Mouse (Mus musculus) testis, adult 2 months (tissue): Measurements from ENCODE around the gene Men1. TPM values are rescaled to one million over a fixed set of nuclear protein-coding genes. Genes with fewer than 3 reads are reported as not detected.

Source experiments
- H3K27ac ChIP-seq: fragments of 200-500 bp; 2 replicates; pipeline ENCODE4 v1.5.1; 2012; ENCODE audit warnings: low read depth, low read length; ENCODE audit not compliant: control insufficient read depth, insufficient read depth
- H3K27me3 ChIP-seq: fragments of 200-500 bp; 2 replicates; pipeline ENCODE4 v1.6.1; 2012; ENCODE audit warnings: mild to moderate bottlenecking, low read length, moderate library complexity; ENCODE audit not compliant: control insufficient read depth, insufficient read depth
- H3K36me3 ChIP-seq: fragments of 200-500 bp; 2 replicates; pipeline ENCODE4 v1.6.1; 2012; ENCODE audit warnings: mild to moderate bottlenecking, low read length; ENCODE audit not compliant: control insufficient read depth, insufficient read depth
- H3K4me1 ChIP-seq: fragments of 200-500 bp; 2 replicates; pipeline ENCODE4 v1.6.1; 2012; ENCODE audit warnings: low read length; ENCODE audit not compliant: control insufficient read depth, insufficient read depth
- H3K4me3 ChIP-seq: fragments of 200-500 bp; 2 replicates; pipeline ENCODE4 v1.5.1; 2012; ENCODE audit warnings: low read depth, mild to moderate bottlenecking, low read length, moderate library complexity, mixed read lengths; ENCODE audit not compliant: control insufficient read depth
- CTCF ChIP-seq: fragments of 200-500 bp; IDR thresholded peaks from 2 replicates; pipeline ENCODE4 v1.5.1; 2012; ENCODE audit warnings: low read depth, mild to moderate bottlenecking, inconsistent platforms, low read length, moderate library complexity; ENCODE audit not compliant: control insufficient read depth, insufficient read depth, insufficient replicate concordance
- POLR2A ChIP-seq: fragments of 200-500 bp; IDR thresholded peaks from 2 replicates; pipeline ENCODE4 v1.6.1; 2012; ENCODE audit warnings: low read depth, mild to moderate bottlenecking, inconsistent platforms, low read length, moderate library complexity; ENCODE audit not compliant: control insufficient read depth
- polyA plus RNA-seq: library from polyadenylated mRNA; depleted of rRNA; stranded (reverse); fragments of >200 nt; gene quantifications from 2 replicates; pipeline ENCODE4 v1.2.3, GENCODE M21; 2012

The Men1 gene
- polyA plus RNA-seq, 1 experiment: 24.6 TPM

DNA sequence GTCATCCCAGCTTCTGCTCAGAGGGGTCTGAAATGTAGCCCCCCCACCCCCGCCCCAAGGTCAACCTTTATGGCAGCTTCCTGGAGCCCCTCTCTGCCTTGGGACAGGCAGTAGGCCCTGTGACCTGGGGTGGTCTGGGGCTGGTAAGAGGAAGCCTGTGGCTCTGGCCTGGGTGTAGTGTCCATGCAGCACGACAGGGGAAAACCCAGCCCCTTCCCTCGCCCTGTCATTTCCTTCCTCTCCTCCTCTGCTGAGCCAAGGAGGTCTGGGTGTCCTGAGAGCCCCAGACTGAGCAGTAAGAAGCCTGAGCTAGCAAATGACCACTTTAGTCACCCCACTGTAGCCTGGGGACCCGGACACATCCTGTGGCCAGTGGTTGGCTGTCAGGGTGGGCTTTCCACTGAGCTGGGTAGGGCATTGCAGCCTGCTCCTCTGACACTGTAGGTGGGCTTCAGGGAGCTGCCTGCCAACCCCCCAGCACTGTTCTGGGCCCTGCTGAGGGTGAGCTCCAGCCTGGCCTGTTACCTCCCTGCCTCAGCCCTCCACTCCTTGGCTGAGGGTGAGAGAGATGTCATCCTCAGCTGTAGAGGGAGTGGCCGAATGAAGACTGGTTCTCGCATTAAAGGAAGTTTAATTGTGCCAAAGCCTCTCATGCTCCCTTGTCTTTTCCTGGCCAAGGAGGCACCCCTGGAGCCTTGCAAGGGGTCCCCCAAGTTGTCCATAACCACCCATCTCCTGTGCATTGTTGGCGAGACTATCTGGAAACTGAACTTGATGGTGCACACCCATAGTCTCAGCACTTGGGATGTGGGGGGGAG is 35.1 kb upstream of the Men1 start:
- H3K4me1 ChIP-seq: no peaks in the 10 kb centered on the region; the same call in 1 of the 2 replicates
- H3K4me3 ChIP-seq: no peak overlapping the region
- H3K36me3 ChIP-seq: no peaks in the 10 kb centered on the region; the same call in 1 of the 2 replicates
- TF ChIP-seq POLR2A (no peak), CTCF (no peak)
- no peak overlapping the region for H3K27ac ChIP-seq
- no peaks in the 10 kb centered on the region for H3K27me3 ChIP-seq

DNA sequence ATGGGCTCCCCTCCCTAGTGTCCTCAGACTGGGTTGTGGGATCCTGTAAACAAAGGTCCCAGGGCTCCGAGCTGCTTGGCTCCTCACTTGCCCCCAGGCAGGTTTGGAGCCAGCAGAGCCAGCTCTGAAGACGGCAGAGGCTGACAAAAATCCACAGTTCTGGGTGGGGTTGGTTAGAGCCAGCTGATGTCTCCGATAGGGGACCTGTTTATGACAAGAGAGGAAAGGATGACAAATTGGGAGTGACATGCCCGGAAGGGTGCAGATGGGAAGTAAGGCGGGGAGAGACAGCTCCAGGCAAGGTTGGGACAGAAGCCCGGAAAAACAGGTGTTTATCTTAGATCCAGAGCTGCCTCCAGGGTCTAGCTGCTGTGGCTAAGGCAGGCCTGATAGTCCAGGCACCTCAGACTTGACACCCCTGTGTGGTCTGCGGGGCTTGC is 34.4 kb upstream of the Men1 start:
- H3K4me3 ChIP-seq: no peak overlapping the region
- peaks cover 1% of the 10 kb centered on the region for H3K4me1 ChIP-seq
- no peak for TF ChIP-seq POLR2A
- TF ChIP-seq CTCF: no peak
- no peaks in the 10 kb centered on the region; the same call in 1 of the 2 replicates for H3K36me3 ChIP-seq
- H3K27me3 ChIP-seq: no peaks in the 10 kb centered on the region
- no peak overlapping the region for H3K27ac ChIP-seq

DNA sequence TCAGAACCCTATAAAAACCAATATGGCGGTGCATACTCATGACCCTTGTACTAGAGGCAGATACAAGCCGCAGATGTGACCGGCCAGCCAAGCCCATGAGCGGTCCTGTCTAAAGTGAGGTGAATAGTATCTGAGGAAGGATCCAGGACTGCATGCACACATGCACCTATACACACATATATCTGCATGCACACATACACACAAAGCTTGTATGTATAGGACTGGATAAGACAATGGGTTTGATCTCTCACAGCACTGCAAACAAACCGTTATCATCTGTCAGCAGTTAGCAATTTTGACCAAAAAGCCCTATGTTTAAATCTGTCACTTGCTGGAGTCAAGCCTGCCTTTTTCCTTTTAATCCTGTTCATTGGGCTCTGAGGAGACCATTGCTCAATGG is 32.7 kb upstream of the Men1 start:
- H3K27me3 ChIP-seq: no peaks in the 10 kb centered on the region
- H3K4me3 ChIP-seq: no peak overlapping the region
- peaks cover 9% of the 10 kb centered on the region for H3K4me1 ChIP-seq
- TF ChIP-seq POLR2A (no peak), CTCF (no peak)
- H3K36me3 ChIP-seq: no peaks in the 10 kb centered on the region; the same call in 1 of the 2 replicates
- H3K27ac ChIP-seq: no peak overlapping the region

DNA sequence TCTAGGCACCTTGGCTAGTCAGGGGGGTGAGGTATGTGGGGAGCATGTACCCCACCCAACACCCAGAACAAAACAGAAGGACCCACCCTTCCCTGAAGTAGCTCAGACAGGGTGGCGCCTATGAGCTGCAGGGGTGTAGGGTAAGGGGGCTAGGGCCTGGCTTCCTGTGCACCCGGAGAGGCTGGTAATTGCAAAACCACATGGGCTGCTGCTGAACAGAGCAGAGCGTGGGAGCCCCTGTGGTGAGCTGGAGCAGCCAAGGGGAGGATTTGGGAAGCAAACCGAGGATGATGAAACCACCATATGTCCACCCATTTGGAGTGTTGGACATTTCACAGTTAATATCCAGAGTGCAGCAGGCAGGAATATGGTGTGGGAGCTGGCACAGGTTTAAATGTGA is 32.3 kb upstream of the Men1 start:
- Histone ChIP-seq H3K27me3 (no peaks in the 10 kb centered on the region), H3K4me3 (no peak overlapping the region), H3K36me3 (no peaks in the 10 kb centered on the region), H3K4me1 (peaks cover 9% of the 10 kb centered on the region), H3K27ac (no peak overlapping the region)
- no peak for TF ChIP-seq CTCF
- no peak for TF ChIP-seq POLR2A

DNA sequence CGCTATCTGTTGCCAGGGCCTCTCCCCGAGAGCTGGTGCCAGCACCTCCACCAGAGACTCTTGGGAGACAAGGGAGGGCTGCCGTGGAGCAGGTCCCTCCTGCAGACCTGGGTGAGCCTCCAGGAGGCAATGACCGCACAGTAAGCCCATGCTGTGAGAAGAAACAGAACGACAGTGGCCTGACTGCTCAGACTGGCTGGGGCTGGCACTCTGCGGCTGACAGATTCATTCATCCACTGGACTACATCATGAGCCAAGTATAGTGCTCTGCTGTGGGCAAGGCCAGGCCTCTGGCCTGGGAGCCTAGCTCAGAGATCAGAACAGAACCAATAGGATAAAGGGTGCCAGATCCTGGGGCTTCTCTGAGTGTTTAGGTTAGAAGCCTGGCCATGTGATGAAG is 30.9 kb upstream of the Men1 start:
- TF ChIP-seq POLR2A (no peak), CTCF (no peak)
- Histone ChIP-seq H3K4me3 (no peak overlapping the region), H3K4me1 (peaks cover 9% of the 10 kb centered on the region), H3K27ac (no peak overlapping the region), H3K27me3 (no peaks in the 10 kb centered on the region), H3K36me3 (no peaks in the 10 kb centered on the region)

DNA sequence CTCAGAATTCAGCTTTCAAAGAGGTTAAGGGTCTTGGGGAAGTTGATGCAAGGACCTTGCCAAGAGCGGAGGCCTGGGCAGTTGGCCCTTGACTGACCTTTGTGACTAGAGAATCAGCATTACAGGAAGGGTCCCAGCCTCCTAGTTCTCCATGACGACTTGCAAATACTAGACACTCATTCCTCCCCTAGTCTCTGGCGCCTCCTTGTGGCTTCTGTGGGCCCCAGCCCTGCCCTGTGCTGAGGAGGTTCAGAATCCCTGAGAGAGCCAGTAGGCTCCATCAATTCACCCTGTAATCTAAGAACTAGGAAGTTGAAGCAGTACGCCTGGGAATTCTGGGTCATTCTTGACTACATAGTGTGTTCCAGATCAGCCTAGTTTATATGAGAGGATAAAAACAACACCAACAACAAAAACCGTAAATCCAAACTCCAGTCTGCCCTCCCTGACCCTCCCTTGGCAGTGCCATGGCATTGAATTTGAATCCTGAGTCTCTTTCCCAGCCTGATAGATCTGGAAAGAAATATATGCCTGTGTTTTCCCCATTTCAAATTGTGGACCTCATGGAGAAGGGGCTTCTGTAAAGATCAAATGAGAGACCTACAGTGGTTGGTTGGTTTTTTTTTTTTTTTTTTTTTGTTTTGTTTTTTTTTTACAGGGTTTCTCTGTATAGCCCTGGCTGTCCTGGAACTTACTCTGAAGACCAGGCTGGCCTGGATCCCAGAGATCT is 29.8 kb upstream of the Men1 start:
- Histone ChIP-seq H3K27me3 (no peaks in the 10 kb centered on the region), H3K4me3 (no peak overlapping the region), H3K4me1 (peaks cover 9% of the 10 kb centered on the region), H3K36me3 (no peaks in the 10 kb centered on the region), H3K27ac (no peak overlapping the region)
- peak; percentile 80; the same call in 1 of the 2 replicates for TF ChIP-seq CTCF
- TF ChIP-seq POLR2A: no peak

DNA sequence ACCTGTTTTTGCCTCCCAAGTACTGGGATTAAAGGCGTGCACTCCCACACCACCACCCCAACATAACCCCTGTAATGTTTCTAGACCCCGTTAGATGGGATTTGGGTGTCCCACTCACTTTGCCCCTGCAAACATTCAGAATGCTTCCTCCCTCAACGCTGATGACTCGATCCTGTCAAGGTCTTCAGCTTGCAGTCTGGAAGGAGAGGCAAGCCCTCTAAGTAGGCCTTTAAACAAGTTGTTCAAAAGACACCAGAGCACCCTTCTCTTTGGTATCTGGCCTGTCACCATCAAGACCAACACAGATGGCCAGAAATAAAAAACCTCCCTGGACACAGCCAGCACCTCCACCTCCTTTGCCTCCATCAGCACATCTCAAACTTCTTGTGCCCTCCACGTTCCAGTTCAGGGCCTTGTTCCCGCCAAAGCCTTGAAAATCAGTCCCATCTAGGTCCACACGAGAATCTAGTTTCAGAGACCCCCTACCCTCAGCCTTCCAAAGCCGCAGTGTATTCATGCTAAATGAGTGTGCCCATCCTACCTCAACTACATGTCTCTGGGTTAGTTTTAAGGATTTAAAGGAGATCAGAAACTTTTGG is 29.2 kb upstream of the Men1 start:
- Histone ChIP-seq H3K4me3 (peak overlapping the region; percentile 89), H3K4me1 (peaks cover 9% of the 10 kb centered on the region), H3K27me3 (no peaks in the 10 kb centered on the region), H3K36me3 (no peaks in the 10 kb centered on the region), H3K27ac (peak overlapping the region; percentile 88)
- no peak for TF ChIP-seq CTCF
- TF ChIP-seq POLR2A: no peak
